Mouse (Mus musculus) adrenal gland, postnatal 14 days (tissue): ENCODE data around the gene 2310011J03Rik. TPM values are rescaled to one million over a fixed set of nuclear protein-coding genes. Genes with fewer than 3 reads are reported as not detected.
"Not testable (repeated sequence)": the region's sequence is repeated elsewhere in the genome, so short reads cannot be mapped to it uniquely, and the experiment has no call there.

Source experiments
- DNase-seq: peaks from one replicate; pipeline ENCODE4 v3.0.0; 2021; ENCODE audit warnings: mixed read lengths
- long read RNA-seq, 2 experiments: library from polyadenylated mRNA; stranded (forward); transcript quantifications; one replicate each; pipeline ENCODE4 v2.0.0; 2021
- total RNA-seq: library from RNA; stranded (reverse); gene quantifications from 2 replicates; pipeline ENCODE4 v1.2.3, GENCODE M21; 2021

The 2310011J03Rik gene
- total RNA-seq, result 26.9 and 27.9 TPM in 2 replicates
- long read RNA-seq, experiment 1, transcript 2310011J03Rik-201 (2 exons, 1,649 nt), result major isoform, 93 of 99 reads
- long read RNA-seq, experiment 1, partial matches to known transcripts, result 0 of 99 reads
- long read RNA-seq, experiment 1, other reads (novel, unspliced or antisense), result 6 of 99 reads
- long read RNA-seq, experiment 2, transcript 2310011J03Rik-201 (2 exons, 1,649 nt), result major isoform, 77 of 85 reads
- long read RNA-seq, experiment 2, partial matches to known transcripts, result 1 of 85 reads
- long read RNA-seq, experiment 2, other reads (novel, unspliced or antisense), result 7 of 85 reads

GRCm38 (mm10) chr10:80320340-80320760, at the start of gene 2310011J03Rik:
Gene 2310011J03Rik, minus strand, starts transcription at chr10:80320537.
- DNase-seq, result peak; percentile 96

- DNase-seq, result no peak
Measured at GRCm38 (mm10) chr10:80368392-80368791, 48.1 kb upstream of the 2310011J03Rik start.

- peak; percentile 40 for DNase-seq
Measured at GRCm38 (mm10) chr10:80367954-80368353, 47.6 kb upstream of the 2310011J03Rik start.

- DNase-seq, result no peak
Measured at GRCm38 (mm10) chr10:80365736-80366135, 45.4 kb upstream of the 2310011J03Rik start.

GRCm38 (mm10) chr10:80363734-80364133, 43.4 kb upstream of the 2310011J03Rik start:
- no peak for DNase-seq

- peak; percentile 66 for DNase-seq
Measured at GRCm38 (mm10) chr10:80357994-80358639, 37.8 kb upstream of the 2310011J03Rik start.

GRCm38 (mm10) chr10:80357336-80357735, 37.0 kb upstream of the 2310011J03Rik start:
- no peak for DNase-seq

- no peak for DNase-seq
Measured at GRCm38 (mm10) chr10:80356737-80357136, 36.4 kb upstream of the 2310011J03Rik start.

GRCm38 (mm10) chr10:80356001-80356682, 35.8 kb upstream of the 2310011J03Rik start, which contains the start of gene Plk5:
Gene Plk5, plus strand, starts transcription at chr10:80356459.
- DNase-seq, result no peak

GRCm38 (mm10) chr10:80355431-80355830, 35.1 kb upstream of the 2310011J03Rik start:
- no peak for DNase-seq

GRCm38 (mm10) chr10:80352727-80353126, 32.4 kb upstream of the 2310011J03Rik start:
- no peak for DNase-seq

GRCm38 (mm10) chr10:80351896-80352295, 31.6 kb upstream of the 2310011J03Rik start:
- no peak for DNase-seq

- DNase-seq, result peak; percentile 92
Measured at GRCm38 (mm10) chr10:80350292-80350691, 30.0 kb upstream of the 2310011J03Rik start.

GRCm38 (mm10) chr10:80348981-80349380, 28.6 kb upstream of the 2310011J03Rik start:
- DNase-seq, result no peak

- DNase-seq, result peak; percentile 73
Measured at GRCm38 (mm10) chr10:80348244-80348781, 28.0 kb upstream of the 2310011J03Rik start, which contains the start of gene Adamtsl5. Gene Adamtsl5, minus strand, starts transcription at chr10:80348412.

- no peak for DNase-seq
Measured at GRCm38 (mm10) chr10:80347514-80347967, 27.2 kb upstream of the 2310011J03Rik start.

- DNase-seq, result not testable (repeated sequence)
Measured at GRCm38 (mm10) chr10:80345929-80346328, 25.6 kb upstream of the 2310011J03Rik start.

GRCm38 (mm10) chr10:80345122-80345521, 24.8 kb upstream of the 2310011J03Rik start:
- DNase-seq, result no peak

- DNase-seq, result no peak
Measured at GRCm38 (mm10) chr10:80344131-80344661, 23.9 kb upstream of the 2310011J03Rik start.

GRCm38 (mm10) chr10:80343425-80343895, 23.1 kb upstream of the 2310011J03Rik start:
- no peak for DNase-seq

- peak; percentile 80 for DNase-seq
Measured at GRCm38 (mm10) chr10:80342749-80343424, 22.6 kb upstream of the 2310011J03Rik start.
